Mouse (Mus musculus) G1E (cell line): ENCODE data around the gene Rcor3. TPM values are rescaled to one million over a fixed set of nuclear protein-coding genes. Genes with fewer than 3 reads are reported as not detected.

Source experiments
- ATAC-seq: 2 replicates; pipeline ENCODE4 v1.8.0; 2016; ENCODE audit warnings: mild to moderate bottlenecking; ENCODE audit not compliant: insufficient number of reproducible peaks, poor library complexity, low FRiP score, severe bottlenecking; ENCODE audit errors: extremely low read depth
- DNase-seq: peaks from one replicate; pipeline ENCODE4 v3.0.0; 2012; ENCODE audit warnings: low spot score
- H3K27me3 ChIP-seq: 2 replicates; pipeline ENCODE4 v1.6.1; 2012; ENCODE audit warnings: mild to moderate bottlenecking, low read length, inconsistent platforms; ENCODE audit not compliant: insufficient read depth
- H3K36me3 ChIP-seq: replicated peaks from 2 replicates; pipeline ENCODE3; 2012; ENCODE audit warnings: mild to moderate bottlenecking, inconsistent platforms
- H3K4me1 ChIP-seq: 2 replicates; pipeline ENCODE4 v1.6.1; 2012; ENCODE audit warnings: low read depth, low read length, inconsistent platforms, mixed read lengths; ENCODE audit not compliant: insufficient read depth
- H3K4me3 ChIP-seq: 2 replicates; pipeline ENCODE4 v1.5.1; 2012; ENCODE audit warnings: low read depth, mild to moderate bottlenecking, inconsistent platforms, low read length, moderate library complexity, mixed read lengths
- H3K9me3 ChIP-seq: replicated peaks from 2 replicates; pipeline ENCODE4 v1.6.1; 2012; ENCODE audit warnings: inconsistent platforms
- CTCF ChIP-seq: IDR thresholded peaks from 2 replicates; pipeline ENCODE4 v1.5.1; 2012; ENCODE audit warnings: low read depth, low read length, inconsistent platforms, mixed read lengths
- GATA1 ChIP-seq: IDR thresholded peaks from 2 replicates; pipeline ENCODE4 v1.6.1; 2012; ENCODE audit warnings: borderline replicate concordance, low read length, inconsistent platforms, mixed read lengths
- GATA2 ChIP-seq: IDR thresholded peaks from 2 replicates; pipeline ENCODE4 v1.6.1; 2012; ENCODE audit warnings: low read depth, low read length, inconsistent platforms, borderline replicate concordance
- POLR2AphosphoS5 ChIP-seq: IDR thresholded peaks from 2 replicates; pipeline ENCODE4 v1.6.1; 2012; ENCODE audit warnings: low read depth, low read length, inconsistent platforms; ENCODE audit not compliant: insufficient replicate concordance
- TAL1 ChIP-seq: conservative IDR thresholded peaks from 2 replicates; pipeline ENCODE4 v1.6.1; 2012; ENCODE audit warnings: low read depth, low read length, inconsistent platforms, mixed read lengths
- polyA plus RNA-seq: library from polyadenylated mRNA; stranded (reverse); fragments of >175 nt; gene quantifications from 2 replicates; pipeline ENCODE4 v1.2.3, GENCODE M21; 2012
- total RNA-seq, 2 experiments: library from RNA; stranded (forward) in 1 of 2; stranded (reverse) in 1 of 2; fragments of 200-1000 nt in 1 of 2; fragments of >200 nt in 1 of 2; fragmentation: Nextera tagmentation in 1 of 2; gene quantifications; 2 replicates each; pipeline ENCODE4 v1.2.3; 2014 to 2017

Gene Rcor3
- total and polyA plus RNA-seq, 3 experiments: 24.2 to 73.9 (median 39.4) TPM

GRCm38 (mm10) chr1:192090689-192091567 lies 46.9 kb downstream of the Rcor3 start:
- Histone ChIP-seq H3K4me1 (peaks cover 51% of the 10 kb centered on the region), H3K36me3 (peaks cover 3% of the 10 kb centered on the region), H3K9me3 (no peaks in the 10 kb centered on the region), H3K27me3 (peaks cover 5% of the 10 kb centered on the region; the same call in 1 of the 2 replicates), H3K4me3 (0 out of 2 replicates have a peak overlapping the region, but pooled peaks have one; percentile 5)
- no peak for DNase-seq
- ATAC-seq: no peak
- TF ChIP-seq GATA1 (no peak), TAL1 (no peak), POLR2AphosphoS5 (no peak), CTCF (no peak), GATA2 (no peak)

DNA sequence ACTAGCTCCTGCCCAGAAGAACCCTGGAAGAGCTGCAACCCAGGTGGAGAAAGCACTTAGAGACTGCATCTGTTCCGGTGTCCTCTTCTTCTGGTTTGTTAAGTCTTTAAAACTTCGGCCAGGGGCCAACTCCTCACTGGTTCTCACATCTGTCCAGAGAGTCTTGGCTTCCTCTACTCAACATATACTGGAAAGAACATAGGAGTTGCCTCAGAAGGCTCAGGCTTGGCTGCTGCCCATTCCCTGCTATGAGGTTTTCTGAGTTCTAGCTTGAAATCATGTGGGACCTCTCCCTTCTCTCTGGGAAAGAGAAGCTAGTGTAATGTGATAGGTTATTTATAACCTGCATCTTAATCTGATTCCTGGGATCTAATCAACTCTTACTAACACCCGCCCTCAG lies 47.6 kb downstream of the Rcor3 start:
- ATAC-seq: no peak
- DNase-seq: no peak
- Histone ChIP-seq H3K36me3 (peaks cover 3% of the 10 kb centered on the region), H3K4me3 (no peak overlapping the region), H3K27me3 (peaks cover 5% of the 10 kb centered on the region; the same call in 1 of the 2 replicates), H3K9me3 (no peaks in the 10 kb centered on the region), H3K4me1 (peaks cover 51% of the 10 kb centered on the region)
- no peak for TF ChIP-seq CTCF
- no peak for TF ChIP-seq POLR2AphosphoS5
- TF ChIP-seq GATA1: no peak
- no peak for TF ChIP-seq TAL1
- TF ChIP-seq GATA2: no peak

DNA sequence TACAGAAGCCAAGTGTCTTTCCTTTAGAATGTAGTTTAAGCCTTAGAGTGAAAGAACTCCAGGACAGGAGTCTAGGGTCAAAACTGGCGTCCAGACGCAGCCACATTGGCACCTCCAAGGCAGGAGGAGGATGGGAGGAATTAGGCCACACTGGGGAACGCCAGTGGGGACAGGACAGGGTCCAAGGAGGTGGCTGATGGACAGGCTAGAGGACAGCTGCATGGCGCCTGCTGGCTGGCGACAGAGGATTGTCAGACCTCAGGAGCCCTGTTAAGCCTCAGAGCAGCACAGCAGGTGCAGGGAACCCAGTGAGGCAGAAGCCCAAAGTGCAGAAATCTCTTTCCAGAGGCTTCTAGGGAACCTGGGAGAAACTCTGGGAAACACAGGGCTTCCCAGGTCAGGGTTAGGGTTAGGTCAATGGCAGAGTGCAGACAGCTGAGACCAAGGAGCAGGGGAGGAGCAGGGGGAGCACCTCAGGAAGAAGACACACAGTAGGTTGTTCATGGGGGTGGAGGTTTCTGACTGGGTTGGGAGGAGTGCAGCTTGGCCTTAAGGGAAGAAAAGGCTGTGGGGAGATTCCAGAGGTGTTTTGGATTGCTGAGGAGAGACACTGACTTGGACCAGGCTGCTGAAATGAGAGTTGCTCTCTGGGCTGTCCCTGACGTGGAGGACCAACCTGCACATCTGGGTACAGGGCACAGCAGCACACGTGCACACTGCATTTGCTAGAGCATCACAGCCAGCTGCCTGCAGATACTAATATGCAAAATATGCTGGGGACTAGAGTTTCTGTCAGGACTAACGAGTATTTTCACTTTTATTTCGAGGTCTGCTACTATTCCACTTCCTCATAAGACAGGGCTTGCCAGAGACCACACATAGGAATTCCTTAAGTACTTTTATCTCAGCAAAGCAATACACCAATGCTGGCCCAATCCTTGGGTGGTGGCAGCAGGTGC lies 48.4 kb downstream of the Rcor3 start:
- H3K27me3 ChIP-seq: no peaks in the 10 kb centered on the region
- H3K36me3 ChIP-seq: peaks cover 3% of the 10 kb centered on the region
- H3K4me3 ChIP-seq: 0 out of 2 replicates have a peak overlapping the region, but pooled peaks have one; percentile 10
- no peaks in the 10 kb centered on the region for H3K9me3 ChIP-seq
- DNase-seq (no peak), ATAC-seq (no peak)
- peaks cover 44% of the 10 kb centered on the region for H3K4me1 ChIP-seq
- TF ChIP-seq CTCF (no peak), GATA2 (no peak), GATA1 (no peak), POLR2AphosphoS5 (no peak), TAL1 (no peak)

DNA sequence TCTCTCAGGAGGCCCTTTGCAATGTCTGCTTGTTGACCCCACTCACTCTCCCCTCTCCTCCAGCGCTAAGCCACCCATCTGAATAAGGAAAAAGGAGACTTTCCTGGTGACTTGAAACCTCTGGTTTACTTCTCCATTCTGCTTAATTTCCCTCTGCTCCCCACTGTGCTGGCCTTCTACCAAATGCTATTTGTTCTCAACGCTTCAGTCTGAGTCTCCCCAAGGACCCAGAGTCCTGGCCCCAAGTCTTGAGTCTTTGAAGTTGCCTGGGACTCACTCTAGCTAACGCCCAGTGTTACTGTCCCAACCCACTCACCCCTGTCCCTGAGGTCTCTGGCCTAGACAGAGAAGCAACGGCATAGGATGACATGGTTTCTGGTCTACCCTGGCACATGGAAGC lies 49.9 kb downstream of the Rcor3 start:
- H3K9me3 ChIP-seq: no peaks in the 10 kb centered on the region
- DNase-seq (no peak), ATAC-seq (no peak)
- H3K4me1 ChIP-seq: peaks cover 41% of the 10 kb centered on the region
- TF ChIP-seq CTCF (no peak), POLR2AphosphoS5 (no peak), GATA2 (no peak), GATA1 (no peak), TAL1 (no peak)
- peaks cover 3% of the 10 kb centered on the region for H3K36me3 ChIP-seq
- H3K4me3 ChIP-seq: no peak overlapping the region
- H3K27me3 ChIP-seq: no peaks in the 10 kb centered on the region

DNA sequence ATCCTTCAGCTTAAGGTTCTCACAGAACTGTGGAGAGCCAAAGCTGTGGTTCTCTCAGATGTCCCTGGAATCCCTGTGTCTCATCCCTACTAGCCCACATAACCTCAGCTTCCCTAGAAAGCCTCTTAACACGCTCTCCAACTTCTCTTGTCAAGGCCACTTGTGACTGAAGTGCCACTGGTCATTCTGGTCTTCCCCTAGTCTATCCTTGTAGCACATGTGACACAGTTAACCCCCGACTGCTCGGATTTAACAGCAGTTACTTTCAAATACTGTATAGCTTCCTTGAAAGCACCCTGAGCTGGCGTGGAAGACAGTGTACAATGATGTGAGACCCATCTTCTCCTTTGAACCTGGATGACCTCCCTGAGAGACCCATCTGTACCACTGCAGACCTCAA lies 50.8 kb downstream of the Rcor3 start:
- H3K36me3 ChIP-seq: peaks cover 3% of the 10 kb centered on the region
- H3K4me1 ChIP-seq: peaks cover 34% of the 10 kb centered on the region
- H3K27me3 ChIP-seq: no peaks in the 10 kb centered on the region
- no peak for TF ChIP-seq CTCF
- TF ChIP-seq TAL1: no peak
- ATAC-seq: no peak
- DNase-seq: no peak
- H3K9me3 ChIP-seq: no peaks in the 10 kb centered on the region
- H3K4me3 ChIP-seq: no peak overlapping the region
